Mouse (Mus musculus): ENCODE measurements around the gene Hist1h1c. TPM values are rescaled to one million over a fixed set of nuclear protein-coding genes. Genes with fewer than 3 reads are reported as not detected.
"Not testable (repeated sequence)": the region's sequence is repeated elsewhere in the genome, so short reads cannot be mapped to it uniquely, and the experiment has no call there.

The Hist1h1c gene
- polyA plus RNA-seq, 1 experiment from 2014 or later, result 36.4 TPM

GRCm38 (mm10) chr13:23755000-23755399 is 16.4 kb downstream of the Hist1h1c start:
- no peak overlapping the region for H3K4me3 ChIP-seq (replicated peaks)
- no peak overlapping the region for H3K4me2 ChIP-seq (replicated peaks)
- no peaks in the 10 kb centered on the region for H3K9me3 ChIP-seq (replicated peaks)
- H3K27me3 ChIP-seq, result no peaks in the 10 kb centered on the region
- no peak for ATAC-seq (ENCODE audit: insufficient number of reproducible peaks, low FRiP score, low TSS enrichment, low read depth)
- no peak overlapping the region for H3K27ac ChIP-seq (replicated peaks)
- H3K4me1 ChIP-seq, result peaks cover 12% of the 10 kb centered on the region; the same call in 1 of the 2 replicates
- no peaks in the 10 kb centered on the region for H3K36me3 ChIP-seq
- no peak overlapping the region for H3K9ac ChIP-seq

GRCm38 (mm10) chr13:23756790-23757189 is 18.2 kb downstream of the Hist1h1c start, which contains the start of gene Hist1h4b:
Hist1h4b (plus strand) TSS chr13:23757013.
- Histone ChIP-seq H3K4me3 (replicated peaks) (peak within 1 kb of the TSS; percentile 41), H3K27ac (replicated peaks) (peak within 1 kb of the TSS; percentile 92), H3K36me3 (no peaks in the 10 kb centered on the region), H3K9me3 (replicated peaks) (no peaks in the 10 kb centered on the region), H3K4me2 (replicated peaks) (peak within 1 kb of the TSS; percentile 60), H3K4me1 (peaks cover 23% of the 10 kb centered on the region; the same call in 1 of the 2 replicates), H3K9ac (0 out of 2 replicates have a peak within 1 kb of the TSS, but pooled peaks have one; percentile 23), H3K27me3 (no peaks in the 10 kb centered on the region)
- under 1% methylated on average over 19 of the region's 22 CpGs for WGBS
- peak; percentile 82 for ATAC-seq (ENCODE audit: insufficient number of reproducible peaks, low FRiP score, low TSS enrichment, low read depth)

DNA sequence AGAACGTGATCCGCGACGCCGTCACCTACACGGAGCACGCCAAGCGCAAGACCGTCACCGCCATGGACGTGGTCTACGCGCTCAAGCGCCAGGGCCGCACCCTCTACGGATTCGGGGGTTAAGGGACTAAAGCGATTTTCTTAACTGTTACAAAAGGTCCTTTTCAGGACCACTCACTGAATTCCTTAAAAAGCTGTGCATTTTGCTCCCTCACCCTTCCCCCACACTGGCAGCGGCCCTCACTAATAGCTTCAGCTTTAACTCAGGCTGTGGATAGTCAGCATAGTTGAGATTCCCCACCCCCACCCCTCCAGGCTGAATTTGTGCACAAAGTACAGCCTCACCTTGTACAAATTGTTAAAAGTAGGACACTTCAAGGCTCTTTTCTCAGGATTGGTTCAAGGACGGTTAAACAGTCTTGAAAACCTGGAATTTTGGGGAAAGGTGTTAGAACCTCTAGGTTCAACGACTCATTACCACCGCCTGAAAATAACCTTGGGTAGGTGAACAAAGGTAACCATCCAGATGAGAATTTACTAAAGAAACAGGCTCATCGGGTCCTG is 18.7 kb downstream of the Hist1h1c start:
- Histone ChIP-seq H3K4me1 (peaks cover 23% of the 10 kb centered on the region; the same call in 1 of the 2 replicates), H3K9ac (0 out of 2 replicates have a peak overlapping the region, but pooled peaks have one; percentile 23), H3K27ac (replicated peaks) (peak overlapping the region; percentile 92), H3K9me3 (replicated peaks) (no peaks in the 10 kb centered on the region), H3K36me3 (no peaks in the 10 kb centered on the region), H3K4me2 (replicated peaks) (peak overlapping the region; percentile 60), H3K4me3 (replicated peaks) (peak overlapping the region; percentile 41), H3K27me3 (no peaks in the 10 kb centered on the region)
- ATAC-seq (ENCODE audit: insufficient number of reproducible peaks, low FRiP score, low TSS enrichment, low read depth), result no peak
- 2% methylated on average over 16 of the region's 23 CpGs for WGBS

DNA sequence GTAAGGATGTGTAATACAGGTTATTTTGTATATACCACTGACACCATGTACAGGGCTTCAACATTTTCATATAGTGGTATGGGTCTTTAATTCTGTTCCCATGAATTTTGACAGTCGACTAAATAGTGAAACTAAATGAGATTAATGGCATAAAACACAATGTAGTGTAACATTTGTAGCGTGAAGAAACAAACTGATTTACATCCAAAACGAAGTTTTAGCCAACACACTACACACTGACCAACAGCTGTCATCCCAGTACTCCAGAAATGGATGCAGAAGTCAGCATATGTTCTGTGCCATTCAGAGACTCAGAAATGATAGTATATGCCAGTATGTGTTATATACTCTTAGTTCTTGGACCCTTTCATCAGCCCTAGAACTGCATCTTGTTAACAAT is 19.3 kb downstream of the Hist1h1c start:
- Histone ChIP-seq H3K27me3 (no peaks in the 10 kb centered on the region), H3K4me2 (replicated peaks) (peak overlapping the region; percentile 60; the same call in 1 of the 2 replicates), H3K9me3 (replicated peaks) (no peaks in the 10 kb centered on the region), H3K4me3 (replicated peaks) (peak overlapping the region; percentile 41; the same call in 1 of the 2 replicates), H3K9ac (no peak overlapping the region), H3K27ac (replicated peaks) (no peak overlapping the region), H3K36me3 (no peaks in the 10 kb centered on the region), H3K4me1 (peaks cover 19% of the 10 kb centered on the region; the same call in 1 of the 2 replicates)
- WGBS, result 51% methylated on average over 3 of the region's 3 CpGs
- ATAC-seq (ENCODE audit: insufficient number of reproducible peaks, low FRiP score, low TSS enrichment, low read depth), result no peak

GRCm38 (mm10) chr13:23759251-23759771 is 20.7 kb downstream of the Hist1h1c start:
- Histone ChIP-seq H3K4me2 (replicated peaks) (no peak overlapping the region), H3K9me3 (replicated peaks) (no peaks in the 10 kb centered on the region), H3K4me3 (replicated peaks) (no peak overlapping the region), H3K4me1 (peaks cover 30% of the 10 kb centered on the region), H3K9ac (no peak overlapping the region), H3K27me3 (no peaks in the 10 kb centered on the region), H3K27ac (replicated peaks) (no peak overlapping the region), H3K36me3 (no peaks in the 10 kb centered on the region)
- ATAC-seq (ENCODE audit: insufficient number of reproducible peaks, low FRiP score, low TSS enrichment, low read depth), result no peak
- WGBS, result 73% methylated on average over 3 of the region's 3 CpGs

DNA sequence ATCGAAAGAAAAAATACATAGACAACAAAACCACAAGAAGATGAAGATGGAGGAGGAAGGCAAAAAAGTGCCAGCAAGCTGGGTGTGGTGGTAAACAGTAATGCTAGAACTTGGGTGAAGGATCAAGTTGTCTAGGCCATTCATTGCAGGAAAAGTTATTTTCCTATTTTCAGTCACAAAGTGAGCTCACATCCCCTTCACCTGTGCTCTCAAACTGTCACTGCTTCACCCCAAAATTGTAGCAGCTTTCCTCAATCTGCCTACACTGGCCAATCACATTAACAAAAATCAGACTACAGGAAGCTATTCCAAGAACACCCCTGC is 21.3 kb downstream of the Hist1h1c start:
- peaks cover 36% of the 10 kb centered on the region for H3K4me1 ChIP-seq
- peak overlapping the region; percentile 84 for H3K4me2 ChIP-seq (replicated peaks)
- H3K9ac ChIP-seq, result no peak overlapping the region
- H3K27me3 ChIP-seq, result no peaks in the 10 kb centered on the region
- H3K9me3 ChIP-seq (replicated peaks), result no peaks in the 10 kb centered on the region
- no peaks in the 10 kb centered on the region for H3K36me3 ChIP-seq
- no peak for ATAC-seq (ENCODE audit: insufficient number of reproducible peaks, low FRiP score, low TSS enrichment, low read depth)
- H3K4me3 ChIP-seq (replicated peaks), result peak overlapping the region; percentile 58
- peak overlapping the region; percentile 96 for H3K27ac ChIP-seq (replicated peaks)
- WGBS, result 73% methylated on average over 1 of the region's 1 CpGs

GRCm38 (mm10) chr13:23760240-23760971 is 21.8 kb downstream of the Hist1h1c start:
- Histone ChIP-seq H3K4me3 (replicated peaks) (peak overlapping the region; percentile 58), H3K9me3 (replicated peaks) (no peaks in the 10 kb centered on the region), H3K36me3 (no peaks in the 10 kb centered on the region), H3K4me1 (peaks cover 37% of the 10 kb centered on the region), H3K27me3 (no peaks in the 10 kb centered on the region), H3K4me2 (replicated peaks) (peak overlapping the region; percentile 84), H3K9ac (peak overlapping the region; percentile 45), H3K27ac (replicated peaks) (peak overlapping the region; percentile 96)
- WGBS, result 2% methylated on average over 21 of the region's 27 CpGs
- no peak for ATAC-seq (ENCODE audit: insufficient number of reproducible peaks, low FRiP score, low TSS enrichment, low read depth)

GRCm38 (mm10) chr13:23760972-23761864 is 22.6 kb downstream of the Hist1h1c start, which contains the start of gene Hist1h4a:
Hist1h4a (minus strand) TSS chr13:23761230.
- Histone ChIP-seq H3K27me3 (no peaks in the 10 kb centered on the region), H3K4me3 (replicated peaks) (peak within 1 kb of the TSS; percentile 58), H3K27ac (replicated peaks) (peak within 1 kb of the TSS; percentile 96), H3K36me3 (no peaks in the 10 kb centered on the region), H3K9ac (peak within 1 kb of the TSS; percentile 45), H3K9me3 (replicated peaks) (no peaks in the 10 kb centered on the region), H3K4me1 (peaks cover 37% of the 10 kb centered on the region), H3K4me2 (replicated peaks) (peak within 1 kb of the TSS; percentile 84)
- under 1% methylated on average over 68 of the region's 72 CpGs for WGBS
- ATAC-seq (ENCODE audit: insufficient number of reproducible peaks, low FRiP score, low TSS enrichment, low read depth), result peak; percentile 81

GRCm38 (mm10) chr13:23761871-23762821 is 23.5 kb downstream of the Hist1h1c start, which contains the start of gene Hist1h3a:
Hist1h3a (minus strand) TSS chr13:23762386.
- under 1% methylated on average over 29 of the region's 52 CpGs for WGBS
- H3K36me3 ChIP-seq, result not testable (repeated sequence)

DNA sequence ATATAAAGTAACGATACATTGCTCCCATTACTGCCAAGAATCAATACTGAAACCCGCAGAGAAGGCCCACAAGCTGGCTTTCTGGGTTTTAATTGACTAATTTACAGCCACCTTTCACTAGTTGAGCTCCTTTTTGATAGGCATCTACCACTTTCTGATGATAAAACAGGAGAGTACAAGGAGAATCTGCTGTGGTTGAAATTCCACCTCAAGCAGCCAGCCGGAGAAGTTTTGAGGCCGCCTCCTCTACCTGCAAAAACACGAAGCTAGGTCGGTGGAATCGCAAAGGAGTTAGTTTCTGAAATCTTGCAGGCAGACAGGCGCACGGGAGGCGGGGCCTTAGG is 24.6 kb downstream of the Hist1h1c start:
- WGBS, result 2% methylated on average over 10 of the region's 10 CpGs
- Histone ChIP-seq H3K27me3 (no peaks in the 10 kb centered on the region), H3K36me3 (no peaks in the 10 kb centered on the region), H3K4me1 (peaks cover 32% of the 10 kb centered on the region), H3K9ac (0 out of 2 replicates have a peak overlapping the region, but pooled peaks have one; percentile 21), H3K9me3 (replicated peaks) (no peaks in the 10 kb centered on the region), H3K4me3 (replicated peaks) (peak overlapping the region; percentile 58), H3K4me2 (replicated peaks) (peak overlapping the region; percentile 84), H3K27ac (replicated peaks) (peak overlapping the region; percentile 96)
- no peak for ATAC-seq (ENCODE audit: insufficient number of reproducible peaks, low FRiP score, low TSS enrichment, low read depth)

More at GRCm38 (mm10) chr13:23761871-23762821, 23.5 kb downstream of the Hist1h1c start, which contains the start of gene Hist1h3a:
- Histone ChIP-seq H3K9ac (peak within 1 kb of the TSS; percentile 29), H3K4me3 (replicated peaks) (peak within 1 kb of the TSS; percentile 58), H3K4me2 (replicated peaks) (peak within 1 kb of the TSS; percentile 84), H3K4me1 (peaks cover 37% of the 10 kb centered on the region), H3K27ac (replicated peaks) (peak within 1 kb of the TSS; percentile 96)
- not testable (repeated sequence) for H3K9me3 ChIP-seq (replicated peaks); H3K27me3 ChIP-seq
- ATAC-seq (ENCODE audit: insufficient number of reproducible peaks, low FRiP score, low TSS enrichment, low read depth), result peak; percentile 63

Measured in embryonic facial prominence, embryonic 15.5 days (tissue).